ENCODE assay signal across 8 mouse cellular contexts in the genomic region with DNA sequence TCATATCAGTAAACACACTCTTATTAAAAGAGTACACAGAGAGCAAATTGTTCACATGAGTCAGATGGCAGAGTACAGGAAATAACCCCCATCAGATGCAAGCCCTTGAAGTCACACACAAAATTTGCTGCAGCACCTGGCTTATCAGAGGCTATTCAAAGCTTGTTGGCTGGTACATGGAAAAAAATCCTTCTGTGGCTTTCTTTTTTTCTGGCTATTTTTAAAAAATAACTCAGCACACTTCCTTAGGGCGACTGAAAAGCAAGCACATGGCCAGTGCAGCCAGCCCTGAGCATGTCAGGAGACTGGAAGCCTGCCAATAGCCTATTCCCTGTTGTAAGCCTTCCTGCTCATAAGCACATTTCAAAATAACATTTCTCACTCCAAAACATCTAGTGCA. TPM values are rescaled to one million over a fixed set of nuclear protein-coding genes. Genes with fewer than 3 reads are reported as not detected.
DNase-seq lines count a peak whose midpoint lies in the region; ATAC-seq lines count a peak whose summit lies in the region.

No protein-coding gene starts in this region.

- ATAC-seq in frontal cortex, adult (ENCODE audit: low TSS enrichment): peak; percentile 92

- DNase-seq in frontal cortex, postnatal 14 days (ENCODE audit: low spot score in 2 of 2): no peak
- peak; percentile 3 for DNase-seq in thymus, postnatal 14 days
- DNase-seq in thymus, postnatal 10 days (ENCODE audit: low spot score in 2 of 2): no peak
- peak; percentile 62 for DNase-seq in gastrocnemius, adult 18-20 months (ENCODE audit: low spot score)
- peak; percentile 63 for DNase-seq in kidney, postnatal 14 days
- DNase-seq in ovary, postnatal 36 days (ENCODE audit: low spot score): peak; percentile 7
- DNase-seq in spleen, postnatal 4 days (ENCODE audit: low spot score in 2 of 2): no peak

RNA-seq across cellular contexts. Expression of a gene that starts 18.6 kb away (rescaled TPM):
- total RNA-seq in gastrocnemius, adult 18-20 months (2021): 10 to 100 TPM; 27.6 to 34.6 TPM

Comparison
In these comparisons a context has a peak if more than half of its experiments do, and no peak if none do; other contexts are left out.
1. DNase-seq: peak in thymus, postnatal 14 days (single experiment), gastrocnemius, adult 18-20 months (single experiment), kidney, postnatal 14 days (single experiment) and ovary, postnatal 36 days (single experiment); none in frontal cortex, postnatal 14 days (0 of 2), thymus, postnatal 10 days (0 of 2) and spleen, postnatal 4 days (0 of 2).